Mouse (Mus musculus): ENCODE results near the gene Fgf9. TPM values are rescaled to one million over a fixed set of nuclear protein-coding genes. Genes with fewer than 3 reads are reported as not detected.

Gene Fgf9
- total and polyA plus RNA-seq, 3 experiments: 0.01 TPM; not detected in 2

GRCm38 (mm10) chr14:58105596-58105995 lies 35.2 kb downstream of the Fgf9 start:
- H3K36me3 ChIP-seq (ENCODE audit: control insufficient read depth in 1 of 2, insufficient read depth in 2 of 2, low read length in 2 of 2): no peaks in the 10 kb centered on the region
- H3K79me2 ChIP-seq (ENCODE audit: control insufficient read depth, insufficient read depth, low read length, poor library complexity): no peaks in the 10 kb centered on the region
- no peaks in the 10 kb centered on the region for H3K4me1 ChIP-seq (ENCODE audit: control insufficient read depth in 1 of 2, insufficient read depth in 2 of 2, low read length in 2 of 2)
- no peaks in the 10 kb centered on the region for H3K27me3 ChIP-seq (ENCODE audit: control insufficient read depth in 1 of 2, insufficient read depth in 2 of 2, low read length in 2 of 2)
- DNase-seq (ENCODE audit: low read depth, low spot score): no peak
- H3K9me3 ChIP-seq (replicated peaks; ENCODE audit: insufficient read depth, low read length): no peaks in the 10 kb centered on the region
- H3K27ac ChIP-seq (ENCODE audit: control insufficient read depth, low read depth, low read length): no peak overlapping the region
- TF ChIP-seq TBP (IDR thresholded peaks at IDR 0.05; ENCODE audit: low read depth, low read length): no peak
- no peak overlapping the region for H3K4me3 ChIP-seq (ENCODE audit: control insufficient read depth in 1 of 2, insufficient read depth in 1 of 2, low read depth in 2 of 2, low read length in 2 of 2)
- H3K9ac ChIP-seq (ENCODE audit: control insufficient read depth, low read depth, low read length, poor library complexity, severe bottlenecking): no peak overlapping the region

- Histone ChIP-seq H3K36me3 (ENCODE audit: control insufficient read depth in 1 of 2, insufficient read depth in 2 of 2, low read length in 2 of 2) (no peaks in the 10 kb centered on the region), H3K27ac (ENCODE audit: control insufficient read depth, low read depth, low read length) (no peak overlapping the region), H3K79me2 (ENCODE audit: control insufficient read depth, insufficient read depth, low read length, poor library complexity) (no peaks in the 10 kb centered on the region), H3K27me3 (ENCODE audit: control insufficient read depth in 1 of 2, insufficient read depth in 2 of 2, low read length in 2 of 2) (no peaks in the 10 kb centered on the region), H3K9ac (ENCODE audit: control insufficient read depth, low read depth, low read length, poor library complexity, severe bottlenecking) (no peak overlapping the region), H3K9me3 (replicated peaks; ENCODE audit: insufficient read depth, low read length) (no peaks in the 10 kb centered on the region), H3K4me1 (ENCODE audit: control insufficient read depth in 1 of 2, insufficient read depth in 2 of 2, low read length in 2 of 2) (no peaks in the 10 kb centered on the region), H3K4me3 (ENCODE audit: control insufficient read depth in 1 of 2, insufficient read depth in 1 of 2, low read depth in 2 of 2, low read length in 2 of 2) (no peak overlapping the region)
- DNase-seq (ENCODE audit: low read depth, low spot score): no peak
- TF ChIP-seq CHD1 (IDR thresholded peaks at IDR 0.05; ENCODE audit: low read depth, low read length) (no peak), NRF1 (IDR thresholded peaks at IDR 0.05; ENCODE audit: insufficient read depth, low read depth, low read length, poor library complexity, severe bottlenecking) (no peak), POLR2AphosphoS2 (IDR thresholded peaks at IDR 0.05; ENCODE audit: low read length) (no peak), BHLHE40 (IDR thresholded peaks at IDR 0.05; ENCODE audit: borderline replicate concordance, low read depth, low read length) (no peak), RAD21 (IDR thresholded peaks at IDR 0.05; ENCODE audit: low read depth, low read length) (no peak), SMC3 (IDR thresholded peaks at IDR 0.05; ENCODE audit: low read depth, low read length) (no peak), POLR2A (IDR thresholded peaks at IDR 0.05; ENCODE audit: control insufficient read depth in 1 of 2, insufficient read depth in 1 of 2, low read depth in 1 of 2, low read length in 2 of 2, poor library complexity in 1 of 2) (no peak)
These were observed 39.3 kb downstream of the Fgf9 start for GRCm38 (mm10) chr14:58109601-58110000.

GRCm38 (mm10) chr14:58111562-58111961 lies 41.2 kb downstream of the Fgf9 start:
- no peaks in the 10 kb centered on the region for H3K4me1 ChIP-seq (ENCODE audit: control insufficient read depth in 1 of 2, insufficient read depth in 2 of 2, low read length in 2 of 2)
- H3K9ac ChIP-seq (ENCODE audit: control insufficient read depth, low read depth, low read length, poor library complexity, severe bottlenecking): no peak overlapping the region
- H3K27me3 ChIP-seq (ENCODE audit: control insufficient read depth in 1 of 2, insufficient read depth in 2 of 2, low read length in 2 of 2): no peaks in the 10 kb centered on the region
- DNase-seq (ENCODE audit: low read depth, low spot score): no peak
- H3K4me3 ChIP-seq (ENCODE audit: control insufficient read depth in 1 of 2, insufficient read depth in 1 of 2, low read depth in 2 of 2, low read length in 2 of 2): no peak overlapping the region
- H3K36me3 ChIP-seq (ENCODE audit: control insufficient read depth in 1 of 2, insufficient read depth in 2 of 2, low read length in 2 of 2): no peaks in the 10 kb centered on the region
- TF ChIP-seq POLR2A (IDR thresholded peaks at IDR 0.05; ENCODE audit: control insufficient read depth in 1 of 2, insufficient read depth in 1 of 2, low read depth in 1 of 2, low read length in 2 of 2, poor library complexity in 1 of 2) (no peak), JUND (IDR thresholded peaks at IDR 0.05; ENCODE audit: low read depth, low read length) (no peak)
- H3K9me3 ChIP-seq (replicated peaks; ENCODE audit: insufficient read depth, low read length): no peaks in the 10 kb centered on the region
- H3K79me2 ChIP-seq (ENCODE audit: control insufficient read depth, insufficient read depth, low read length, poor library complexity): no peaks in the 10 kb centered on the region
- H3K27ac ChIP-seq (ENCODE audit: control insufficient read depth, low read depth, low read length): no peak overlapping the region

- no peak for TF ChIP-seq CHD1 (IDR thresholded peaks at IDR 0.05; ENCODE audit: low read depth, low read length)
- no peak for TF ChIP-seq TAL1 (IDR thresholded peaks at IDR 0.05; ENCODE audit: low read length)
- TF ChIP-seq ETS1 (IDR thresholded peaks at IDR 0.05; ENCODE audit: low read depth, low read length): no peak
- Histone ChIP-seq H3K9me3 (replicated peaks; ENCODE audit: insufficient read depth, low read length) (no peaks in the 10 kb centered on the region), H3K27me3 (ENCODE audit: control insufficient read depth in 1 of 2, insufficient read depth in 2 of 2, low read length in 2 of 2) (no peaks in the 10 kb centered on the region), H3K27ac (ENCODE audit: control insufficient read depth, low read depth, low read length) (no peak overlapping the region), H3K79me2 (ENCODE audit: control insufficient read depth, insufficient read depth, low read length, poor library complexity) (no peaks in the 10 kb centered on the region), H3K36me3 (ENCODE audit: control insufficient read depth in 1 of 2, insufficient read depth in 2 of 2, low read length in 2 of 2) (no peaks in the 10 kb centered on the region), H3K4me3 (ENCODE audit: control insufficient read depth in 1 of 2, insufficient read depth in 1 of 2, low read depth in 2 of 2, low read length in 2 of 2) (no peak overlapping the region), H3K4me1 (ENCODE audit: control insufficient read depth in 1 of 2, insufficient read depth in 2 of 2, low read length in 2 of 2) (no peaks in the 10 kb centered on the region), H3K9ac (ENCODE audit: control insufficient read depth, low read depth, low read length, poor library complexity, severe bottlenecking) (no peak overlapping the region)
- DNase-seq (ENCODE audit: low read depth, low spot score): no peak
These were observed 42.0 kb downstream of the Fgf9 start for GRCm38 (mm10) chr14:58112341-58112740.

All from MEL (cell line).